Mouse (Mus musculus) ovary, adult 10 weeks (tissue): ENCODE data around the gene Josd2. TPM values are rescaled to one million over a fixed set of nuclear protein-coding genes. Genes with fewer than 3 reads are reported as not detected.

ENCODE experiments used
- polyA plus RNA-seq: library from polyadenylated mRNA; stranded (reverse); fragments of 350-450 nt; fragmentation: Illumina TruSeq; extraction: RNeasy Lipid Tissue Mini Kit (QIAGEN cat#74804); gene quantifications from one replicate; pipeline ENCODE4 v1.2.3, GENCODE M21; 2014

Josd2 gene
- polyA plus RNA-seq: not detected

GRCm38 (mm10) chr7:44467811-44468411 is at the start of gene Josd2:
TSS of gene Josd2 (plus strand) at chr7:44467980.

GRCm38 (mm10) chr7:44428968-44429521 is 38.7 kb upstream of the Josd2 start, which contains the start of gene Lrrc4b:
TSS of gene Lrrc4b (plus strand) at chr7:44429018.

GRCm38 (mm10) chr7:44465111-44465510 is 2.7 kb upstream of the Josd2 start, which contains the start of gene Aspdh:
TSS of gene Aspdh (plus strand) at chr7:44465391.

GRCm38 (mm10) chr7:44495992-44496770 is 28.4 kb downstream of the Josd2 start, which contains the start of the genes Emc10 and Fam71e1:
TSS of gene Emc10 (minus strand) at chr7:44496529.
TSS of gene Fam71e1 (plus strand) at chr7:44496581.

Other genes with a start within 250 kb of the Josd2 start
- gene Klk1, start 242.6 kb upstream of the Josd2 start, polyA plus RNA-seq: 1.2 TPM
- gene Gm36864, start 231.8 kb upstream of the Josd2 start, polyA plus RNA-seq: not detected
- gene 1700028J19Rik, start 221.3 kb upstream of the Josd2 start, polyA plus RNA-seq: not detected
- 40.3 TPM for gene 2410002F23Rik, start 221.3 kb upstream of the Josd2 start, polyA plus RNA-seq
- not detected for gene Acp4, start 210.6 kb upstream of the Josd2 start, polyA plus RNA-seq
- gene Gm15517, start 206.5 kb upstream of the Josd2 start, polyA plus RNA-seq: not detected
- 2.9 TPM for gene Clec11a, start 161.1 kb upstream of the Josd2 start, polyA plus RNA-seq
- 0.06 TPM for gene Shank1, start 157.7 kb upstream of the Josd2 start, polyA plus RNA-seq
- not detected for gene Syt3, start 83.9 kb upstream of the Josd2 start, polyA plus RNA-seq
- not detected for gene 1700008O03Rik, start 82.2 kb upstream of the Josd2 start, polyA plus RNA-seq
- gene Lrrc4b, start 39.0 kb upstream of the Josd2 start, polyA plus RNA-seq: 0.26 TPM
- not detected for gene Aspdh, start 2.6 kb upstream of the Josd2 start, polyA plus RNA-seq
- gene Emc10, start 28.5 kb downstream of the Josd2 start, polyA plus RNA-seq: 1.5 TPM
- not detected for gene Fam71e1, start 28.6 kb downstream of the Josd2 start, polyA plus RNA-seq
- not detected for gene Mybpc2, start 56.7 kb downstream of the Josd2 start, polyA plus RNA-seq
- not detected for gene Spib, start 64.1 kb downstream of the Josd2 start, polyA plus RNA-seq
- gene Pold1, start 80.9 kb downstream of the Josd2 start, polyA plus RNA-seq: not detected
- not detected for gene Nr1h2, start 86.0 kb downstream of the Josd2 start, polyA plus RNA-seq
- gene Napsa, start 104.4 kb downstream of the Josd2 start, polyA plus RNA-seq: not detected
- gene Kcnc3, start 122.7 kb downstream of the Josd2 start, polyA plus RNA-seq: not detected
- not detected for gene Myh14, start 202.9 kb downstream of the Josd2 start, polyA plus RNA-seq
- not detected for gene Izumo2, start 240.8 kb downstream of the Josd2 start, polyA plus RNA-seq